Mouse (Mus musculus): Measurements from ENCODE around the gene Kcmf1. TPM values are rescaled to one million over a fixed set of nuclear protein-coding genes. Genes with fewer than 3 reads are reported as not detected.

Gene Kcmf1
- total and polyA plus RNA-seq, 2 experiments from 2014 or later: 51.0 to 76.9 TPM

DNA sequence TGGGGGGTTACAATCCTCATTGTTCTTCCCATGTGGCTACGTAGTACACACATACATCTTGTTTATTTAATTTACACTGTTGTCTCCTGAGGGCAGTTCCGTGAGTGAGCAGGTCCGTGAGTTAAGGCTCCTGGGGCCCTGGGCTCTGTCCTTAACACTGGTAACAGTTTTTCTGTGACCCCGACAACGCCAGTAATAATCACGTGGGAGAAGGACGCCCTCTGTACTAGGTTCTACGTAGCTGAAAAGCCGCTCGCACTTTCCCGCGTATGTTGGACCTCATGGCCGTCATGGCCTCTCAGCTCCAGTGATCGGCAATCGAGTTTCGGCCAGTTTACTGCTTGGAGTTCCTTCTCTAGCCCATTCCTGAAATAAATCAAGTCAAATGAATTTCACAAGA is 104.3 kb downstream of the Kcmf1 start:
- 48% methylated on average over 16 of the region's 16 CpGs for WGBS
- Histone ChIP-seq H3K9me3 (ENCODE audit: low read length) (no peaks in the 10 kb centered on the region), H3K36me3 (ENCODE audit: insufficient read depth, low read length) (no peaks in the 10 kb centered on the region), H3K27me3 (ENCODE audit: insufficient read depth, low read length) (no peaks in the 10 kb centered on the region), H3K27ac (no peak overlapping the region), H3K9ac (replicated peaks; ENCODE audit: low read length) (no peak overlapping the region), H3K4me3 (ENCODE audit: low read length) (no peak overlapping the region), H3K4me2 (ENCODE audit: low read depth, low read length) (no peak overlapping the region), H3K4me1 (ENCODE audit: insufficient read depth, low read length) (no peaks in the 10 kb centered on the region)
- DNase-seq (ENCODE audit: low spot score): no peak
- no peak for TF ChIP-seq CTCF (IDR thresholded peaks at IDR 0.05; ENCODE audit: low read depth)
- no peak for ATAC-seq

DNA sequence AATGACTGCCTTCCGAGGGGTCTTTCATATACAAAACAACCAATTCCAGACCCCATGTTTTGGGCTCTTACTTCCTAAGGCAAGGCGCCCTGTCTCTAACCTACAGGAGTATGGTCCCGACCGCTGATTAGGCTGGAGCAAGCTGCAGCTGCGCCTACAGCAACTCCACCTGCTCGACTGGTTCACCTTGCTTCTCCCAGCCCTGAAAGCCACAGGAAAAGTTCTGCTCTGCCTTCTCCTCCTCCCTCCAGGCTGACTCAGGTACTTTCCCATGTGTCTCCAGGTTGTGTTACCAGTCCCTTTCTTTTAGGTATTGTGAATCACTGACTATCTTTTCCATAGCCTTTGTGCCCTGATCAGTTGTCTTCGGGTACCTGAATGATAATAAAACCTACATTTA is 104.9 kb downstream of the Kcmf1 start:
- Histone ChIP-seq H3K9ac (replicated peaks; ENCODE audit: low read length) (no peak overlapping the region), H3K27ac (no peak overlapping the region), H3K4me2 (ENCODE audit: low read depth, low read length) (no peak overlapping the region), H3K27me3 (ENCODE audit: insufficient read depth, low read length) (no peaks in the 10 kb centered on the region), H3K4me3 (ENCODE audit: low read length) (no peak overlapping the region), H3K9me3 (ENCODE audit: low read length) (no peaks in the 10 kb centered on the region), H3K36me3 (ENCODE audit: insufficient read depth, low read length) (no peaks in the 10 kb centered on the region), H3K4me1 (ENCODE audit: insufficient read depth, low read length) (no peaks in the 10 kb centered on the region)
- TF ChIP-seq CTCF (IDR thresholded peaks at IDR 0.05; ENCODE audit: low read depth): no peak
- ATAC-seq: no peak
- 46% methylated on average over 7 of the region's 7 CpGs for WGBS
- DNase-seq (ENCODE audit: low spot score): no peak

DNA sequence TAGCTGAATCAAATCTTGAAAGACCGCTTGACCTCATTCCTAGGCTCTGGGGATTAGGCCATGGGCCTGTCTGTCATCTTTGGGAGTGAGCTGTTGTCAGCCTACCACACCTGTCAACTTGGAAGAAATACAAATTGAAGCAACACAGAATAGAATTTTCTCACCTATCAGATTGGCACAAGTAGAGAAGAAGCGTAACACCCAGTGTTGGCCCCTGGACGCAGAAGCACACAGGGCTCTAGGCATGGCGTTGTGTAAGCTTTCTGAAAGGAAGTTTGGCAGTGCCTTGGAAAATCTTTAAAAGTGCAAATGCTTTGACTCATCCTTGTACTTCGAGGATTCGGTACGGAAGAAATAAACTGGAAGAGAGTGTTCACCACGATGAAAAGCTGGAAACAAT is 107.1 kb downstream of the Kcmf1 start:
- TF ChIP-seq CTCF (IDR thresholded peaks at IDR 0.05; ENCODE audit: low read depth): no peak
- Histone ChIP-seq H3K27ac (no peak overlapping the region), H3K4me2 (ENCODE audit: low read depth, low read length) (no peak overlapping the region), H3K9ac (replicated peaks; ENCODE audit: low read length) (no peak overlapping the region), H3K4me1 (ENCODE audit: insufficient read depth, low read length) (no peaks in the 10 kb centered on the region), H3K4me3 (ENCODE audit: low read length) (no peak overlapping the region), H3K36me3 (ENCODE audit: insufficient read depth, low read length) (no peaks in the 10 kb centered on the region), H3K9me3 (ENCODE audit: low read length) (no peaks in the 10 kb centered on the region), H3K27me3 (ENCODE audit: insufficient read depth, low read length) (no peaks in the 10 kb centered on the region)
- 95% methylated on average over 8 of the region's 8 CpGs for WGBS
- DNase-seq (ENCODE audit: low spot score) (no peak), ATAC-seq (no peak)

Other genes with a start within 250 kb of the Kcmf1 start
- gene Tcf7l1, start 110.7 kb downstream of the Kcmf1 start, total RNA-seq (2014; rRNA removed): 2.4 and 4.0 TPM in 2 replicates
- gene Tcf7l1, start 110.7 kb downstream of the Kcmf1 start, polyA plus RNA-seq (2015; fragmentation: Nextera tagmentation; extraction: Ambion mirVana): 8.2 and 9.1 TPM in 2 replicates
- gene Tmsb10, start 58.8 kb upstream of the Kcmf1 start, total RNA-seq (2014; rRNA removed): 140 and 166 TPM in 2 replicates
- gene Tmsb10, start 58.8 kb upstream of the Kcmf1 start, polyA plus RNA-seq (2015; fragmentation: Nextera tagmentation; extraction: Ambion mirVana): 5,541 and 5,741 TPM in 2 replicates